Comparison of ENCODE assay signal across 18 mouse cellular contexts in genomic region chr12:67799776-67800175, GRCm38 (mm10).
"Had no signal": no experiment of that assay in that cellular context is flagged by ENCODE, and none has a peak within 500 bp of the region (broad histone marks: within the 10 kb centered on the region; RNA-seq: fewer than 3 reads in every experiment).

No protein-coding gene starts in this region.

- ATAC-seq: lung, postnatal 0 days had no signal

- H3K36me3 ChIP-seq: kidney, embryonic 15.5 days; liver, embryonic 13.5 days; neural tube, embryonic 12.5 days; stomach, embryonic 15.5 days had no signal

- H3K4me1 ChIP-seq: kidney, embryonic 15.5 days; liver, embryonic 13.5 days; megakaryocyte, embryonic 14.5 days; neural tube, embryonic 12.5 days; stomach, embryonic 15.5 days had no signal

- H3K9me3 ChIP-seq: kidney, embryonic 15.5 days; liver, embryonic 13.5 days; megakaryocyte, embryonic 14.5 days; neural tube, embryonic 12.5 days; stomach, embryonic 15.5 days had no signal

- H3K27me3 ChIP-seq: kidney, embryonic 15.5 days; liver, embryonic 13.5 days; megakaryocyte, embryonic 14.5 days; neural tube, embryonic 12.5 days; stomach, embryonic 15.5 days had no signal

- H3K27ac ChIP-seq: kidney, embryonic 15.5 days; left cerebral cortex, adult 2 months; liver, embryonic 13.5 days; neural tube, embryonic 12.5 days; stomach, embryonic 15.5 days had no signal

- DNase-seq: kidney, postnatal 10 days; kidney, postnatal 36 days; layer of hippocampus, postnatal 36 days; liver, embryonic 13.5 days; lung, adult 2 months; midbrain, embryonic 14.5 days; retina, postnatal 1 day; right cerebral cortex, postnatal 25 days; spleen, adult 18-20 months; thymus, adult 18-20 months; thymus, postnatal 36 days had no signal

- H3K4me3 ChIP-seq: kidney, embryonic 15.5 days; left cerebral cortex, adult 2 months; liver, embryonic 13.5 days; megakaryocyte, embryonic 14.5 days; neural tube, embryonic 12.5 days; stomach, embryonic 15.5 days had no signal

- H3K9ac ChIP-seq: kidney, embryonic 15.5 days; liver, embryonic 13.5 days; neural tube, embryonic 12.5 days; stomach, embryonic 15.5 days had no signal

- H3K4me2 ChIP-seq: kidney, embryonic 15.5 days; liver, embryonic 13.5 days; midbrain, embryonic 11.5 days; neural tube, embryonic 12.5 days; stomach, embryonic 15.5 days had no signal
